Mouse (Mus musculus): ENCODE data around the gene Gm16253. TPM values are rescaled to one million over a fixed set of nuclear protein-coding genes. Genes with fewer than 3 reads are reported as not detected.

The Gm16253 gene
- polyA plus RNA-seq, 1 experiment from 2014 or later: 1.2 TPM

DNA sequence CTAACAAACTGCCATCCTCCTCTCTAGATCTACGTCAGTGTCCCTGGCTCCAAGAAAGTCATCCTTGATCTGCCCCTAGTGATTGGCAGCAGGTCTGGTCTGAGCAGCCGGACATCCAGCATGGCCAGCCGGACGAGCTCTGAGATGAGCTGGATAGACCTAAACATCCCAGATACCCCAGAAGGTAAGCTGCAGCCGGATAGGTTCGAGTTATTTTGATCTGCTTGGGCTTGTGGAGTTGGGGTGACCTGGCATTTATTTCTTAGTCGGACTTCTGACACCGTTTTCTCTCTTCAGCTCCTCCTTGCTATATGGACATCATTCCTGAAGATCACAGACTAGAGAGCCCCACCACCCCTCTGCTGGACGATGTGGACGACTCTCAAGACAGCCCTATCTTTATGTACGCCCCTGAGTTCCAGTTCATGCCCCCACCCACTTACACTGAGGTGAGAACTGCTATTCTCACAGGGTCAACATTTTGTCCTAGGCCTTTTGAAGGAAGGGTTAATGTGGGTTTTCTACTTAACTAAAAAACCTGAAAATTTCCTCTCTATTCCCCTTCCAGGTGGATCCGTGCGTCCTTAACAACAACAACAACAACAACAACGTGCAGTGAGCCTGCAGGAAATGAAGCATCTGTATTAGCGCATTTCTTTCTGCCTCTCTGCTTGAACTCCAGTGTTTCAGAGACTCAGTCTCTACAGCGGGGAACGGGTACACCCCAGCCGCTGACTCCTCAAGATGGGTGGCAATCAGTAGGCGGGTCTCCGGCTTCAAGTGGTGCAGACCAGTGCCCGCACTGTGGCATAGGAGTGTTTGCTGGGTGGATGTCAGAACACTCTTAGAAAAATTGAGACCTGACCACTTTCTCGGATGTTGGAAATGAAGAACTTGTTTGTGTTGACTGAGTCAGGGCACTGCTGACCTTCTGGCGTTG, 16.6 kb upstream of the Gm16253 start:
- H3K4me1 ChIP-seq (ENCODE audit: control insufficient read depth, insufficient read depth, low read length): peaks cover 32% of the 10 kb centered on the region
- no peaks in the 10 kb centered on the region; the same call in 1 of the 2 replicates for H3K36me3 ChIP-seq (ENCODE audit: control insufficient read depth, insufficient read depth, low read length)
- no peaks in the 10 kb centered on the region for H3K9me3 ChIP-seq (ENCODE audit: control insufficient read depth, low read length)
- ATAC-seq (ENCODE audit: low read depth): no peak
- WGBS: 88% methylated on average over 23 of the region's 23 CpGs
- H3K4me3 ChIP-seq (ENCODE audit: low read depth, low read length): peak overlapping the region; percentile 73
- H3K27ac ChIP-seq (ENCODE audit: low read depth, low read length): no peak overlapping the region
- peak overlapping the region; percentile 32; the same call in 1 of the 2 replicates for H3K9ac ChIP-seq (replicated peaks; ENCODE audit: low read depth, low read length)
- H3K4me2 ChIP-seq (ENCODE audit: low read depth, low read length): peak overlapping the region; percentile 79
- H3K27me3 ChIP-seq (ENCODE audit: control insufficient read depth, insufficient read depth, low read length): no peaks in the 10 kb centered on the region

DNA sequence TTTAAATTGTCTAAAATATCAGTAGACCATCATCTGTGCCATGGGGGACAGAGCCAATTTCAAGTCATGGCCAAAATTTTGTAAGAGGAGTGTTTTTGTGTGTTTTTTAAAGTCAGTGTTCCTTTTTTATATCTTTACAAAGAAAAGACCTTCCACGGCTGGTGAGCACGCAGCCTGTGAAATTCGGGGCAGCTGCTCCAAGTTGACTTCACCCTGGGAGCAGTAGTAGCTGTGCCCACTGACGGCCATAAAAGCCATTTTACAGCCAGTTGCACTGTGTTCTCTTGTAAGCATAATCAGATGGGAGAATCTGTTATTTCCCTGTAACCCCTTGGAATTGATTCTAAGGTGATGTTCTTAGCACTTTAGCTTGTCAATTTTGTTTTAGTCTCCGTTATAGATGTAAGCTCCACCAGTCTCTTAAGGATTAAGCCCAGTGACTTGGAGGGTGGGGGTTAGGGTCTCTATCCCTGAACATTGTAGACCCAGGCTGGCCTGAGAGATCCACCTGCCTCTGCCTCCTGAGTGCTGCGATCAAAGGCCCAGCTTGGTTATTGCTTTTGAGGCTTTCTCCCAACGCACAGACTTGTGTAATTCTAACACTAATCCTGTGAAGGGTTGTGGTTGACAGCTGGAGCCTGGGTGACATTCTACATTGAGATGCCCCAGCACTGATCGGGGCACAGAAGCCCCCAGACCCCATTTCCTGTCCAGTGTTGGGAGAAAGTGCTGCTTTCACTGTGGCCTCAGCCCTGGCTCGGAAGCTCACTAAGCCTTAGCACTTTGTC, 15.7 kb upstream of the Gm16253 start:
- H3K27me3 ChIP-seq (ENCODE audit: control insufficient read depth, insufficient read depth, low read length): no peaks in the 10 kb centered on the region
- ATAC-seq (ENCODE audit: low read depth): no peak
- H3K36me3 ChIP-seq (ENCODE audit: control insufficient read depth, insufficient read depth, low read length): no peaks in the 10 kb centered on the region; the same call in 1 of the 2 replicates
- WGBS: 72% methylated on average over 9 of the region's 9 CpGs
- no peak overlapping the region for H3K27ac ChIP-seq (ENCODE audit: low read depth, low read length)
- H3K9me3 ChIP-seq (ENCODE audit: control insufficient read depth, low read length): no peaks in the 10 kb centered on the region
- H3K4me2 ChIP-seq (ENCODE audit: low read depth, low read length): peak overlapping the region; percentile 79
- H3K9ac ChIP-seq (replicated peaks; ENCODE audit: low read depth, low read length): no peak overlapping the region
- H3K4me1 ChIP-seq (ENCODE audit: control insufficient read depth, insufficient read depth, low read length): peaks cover 28% of the 10 kb centered on the region
- H3K4me3 ChIP-seq (ENCODE audit: low read depth, low read length): peak overlapping the region; percentile 73

DNA sequence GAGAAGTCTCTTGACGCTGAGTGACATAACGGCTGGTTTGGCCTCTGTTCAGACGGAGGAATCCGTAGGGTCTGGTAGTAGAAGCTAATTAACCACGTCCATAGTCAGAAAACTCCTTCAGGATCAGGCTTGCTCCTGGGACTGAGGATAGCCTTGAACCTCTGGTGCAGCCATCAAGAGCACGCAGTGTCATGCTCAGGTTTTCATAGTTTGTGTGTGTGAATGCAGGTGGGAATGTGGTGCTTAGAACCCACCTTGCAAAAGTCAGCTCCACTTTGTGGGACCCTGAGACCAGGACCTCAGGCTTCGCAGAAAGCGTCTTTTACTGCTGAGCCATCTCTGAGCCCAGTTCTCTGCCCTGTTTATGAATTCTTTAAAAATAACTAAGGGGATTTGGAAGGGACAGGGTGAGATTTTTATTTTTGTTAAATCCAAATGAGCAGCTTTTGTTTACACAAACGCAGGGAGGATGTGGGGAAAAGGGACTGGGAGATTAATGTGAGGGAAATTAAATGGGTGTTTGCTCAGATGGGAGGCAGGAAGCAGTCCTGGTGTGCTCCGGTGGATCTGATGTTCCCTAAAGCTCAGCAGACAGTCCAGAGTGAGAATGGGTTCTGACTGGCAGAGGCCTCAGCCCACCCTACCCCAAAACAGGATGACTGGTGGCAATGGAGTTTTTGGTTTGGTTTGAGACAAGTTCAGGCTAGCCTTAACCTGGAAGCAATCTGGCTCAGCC, 14.7 kb upstream of the Gm16253 start:
- peak overlapping the region; percentile 79; the same call in 1 of the 2 replicates for H3K4me2 ChIP-seq (ENCODE audit: low read depth, low read length)
- H3K36me3 ChIP-seq (ENCODE audit: control insufficient read depth, insufficient read depth, low read length): no peaks in the 10 kb centered on the region; the same call in 1 of the 2 replicates
- H3K9me3 ChIP-seq (ENCODE audit: control insufficient read depth, low read length): no peaks in the 10 kb centered on the region
- peaks cover 25% of the 10 kb centered on the region for H3K4me1 ChIP-seq (ENCODE audit: control insufficient read depth, insufficient read depth, low read length)
- H3K9ac ChIP-seq (replicated peaks; ENCODE audit: low read depth, low read length): no peak overlapping the region
- H3K27ac ChIP-seq (ENCODE audit: low read depth, low read length): no peak overlapping the region; the same call in 1 of the 2 replicates
- H3K4me3 ChIP-seq (ENCODE audit: low read depth, low read length): no peak overlapping the region
- no peaks in the 10 kb centered on the region for H3K27me3 ChIP-seq (ENCODE audit: control insufficient read depth, insufficient read depth, low read length)
- WGBS: 53% methylated on average over 10 of the region's 10 CpGs
- ATAC-seq (ENCODE audit: low read depth): no peak

DNA sequence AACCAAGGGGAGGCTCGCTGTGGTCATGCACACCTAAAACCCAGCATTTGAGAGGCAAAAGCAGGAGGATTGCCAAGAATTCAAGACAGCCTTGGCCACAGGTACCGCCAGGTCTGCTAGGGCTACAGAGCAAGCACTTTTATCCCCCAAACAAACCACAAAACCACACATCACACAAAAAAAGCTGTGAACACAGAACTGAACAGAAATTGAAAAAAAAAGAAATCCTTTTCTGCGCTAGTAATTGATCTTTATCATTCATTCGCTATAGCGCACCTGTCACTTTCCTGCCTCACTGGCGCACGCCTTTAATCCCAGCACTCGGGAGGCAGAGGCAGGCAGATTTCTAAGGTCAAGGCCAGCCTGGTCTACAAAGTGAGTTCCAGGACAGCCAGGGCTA, 13.5 kb upstream of the Gm16253 start:
- Histone ChIP-seq H3K9me3 (ENCODE audit: control insufficient read depth, low read length) (no peaks in the 10 kb centered on the region), H3K4me1 (ENCODE audit: control insufficient read depth, insufficient read depth, low read length) (peaks cover 25% of the 10 kb centered on the region), H3K4me3 (ENCODE audit: low read depth, low read length) (no peak overlapping the region), H3K36me3 (ENCODE audit: control insufficient read depth, insufficient read depth, low read length) (no peaks in the 10 kb centered on the region; the same call in 1 of the 2 replicates), H3K4me2 (ENCODE audit: low read depth, low read length) (no peak overlapping the region), H3K27me3 (ENCODE audit: control insufficient read depth, insufficient read depth, low read length) (no peaks in the 10 kb centered on the region), H3K27ac (ENCODE audit: low read depth, low read length) (no peak overlapping the region), H3K9ac (replicated peaks; ENCODE audit: low read depth, low read length) (no peak overlapping the region)
- no peak for ATAC-seq (ENCODE audit: low read depth)
- 97% methylated on average over 8 of the region's 8 CpGs for WGBS

DNA sequence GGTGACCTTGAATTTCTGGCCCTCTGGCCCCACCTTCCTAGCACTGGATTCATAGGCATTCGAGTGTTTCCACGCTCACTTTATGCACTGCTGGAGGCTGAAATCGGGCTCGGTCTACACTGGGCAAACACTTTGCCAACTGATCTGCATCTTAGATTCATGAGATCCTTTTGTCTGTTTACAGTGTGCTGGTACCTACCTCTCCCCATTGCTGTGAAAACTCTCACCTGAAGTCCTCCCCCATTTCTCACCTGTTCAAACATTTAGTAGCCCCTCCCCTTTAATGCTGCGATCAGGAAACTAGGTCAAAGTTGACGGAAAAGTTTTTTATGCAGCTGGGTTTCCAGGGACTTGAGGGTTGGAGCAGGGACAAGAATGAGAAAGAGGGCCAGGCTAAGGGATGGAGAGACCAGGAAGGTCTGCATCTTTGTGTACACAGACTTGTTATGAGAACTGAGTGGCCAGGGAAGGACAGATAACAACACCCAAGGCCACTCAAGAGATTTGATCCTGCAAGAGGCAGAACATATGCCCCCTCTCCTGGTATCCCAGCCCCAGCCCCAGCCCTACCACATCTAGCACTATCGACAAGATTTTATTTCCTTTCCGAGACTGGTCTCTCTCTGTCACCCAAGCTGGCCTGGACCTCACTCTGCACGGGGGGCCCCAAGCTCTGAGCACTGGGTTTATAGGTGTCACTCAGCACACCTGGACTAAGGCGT, 12.7 kb upstream of the Gm16253 start:
- WGBS: 71% methylated on average over 10 of the region's 10 CpGs
- Histone ChIP-seq H3K4me1 (ENCODE audit: control insufficient read depth, insufficient read depth, low read length) (peaks cover 22% of the 10 kb centered on the region), H3K9ac (replicated peaks; ENCODE audit: low read depth, low read length) (no peak overlapping the region), H3K36me3 (ENCODE audit: control insufficient read depth, insufficient read depth, low read length) (no peaks in the 10 kb centered on the region; the same call in 1 of the 2 replicates), H3K27ac (ENCODE audit: low read depth, low read length) (no peak overlapping the region; the same call in 1 of the 2 replicates), H3K9me3 (ENCODE audit: control insufficient read depth, low read length) (no peaks in the 10 kb centered on the region), H3K4me2 (ENCODE audit: low read depth, low read length) (no peak overlapping the region), H3K27me3 (ENCODE audit: control insufficient read depth, insufficient read depth, low read length) (no peaks in the 10 kb centered on the region), H3K4me3 (ENCODE audit: low read depth, low read length) (no peak overlapping the region)
- no peak for ATAC-seq (ENCODE audit: low read depth)

DNA sequence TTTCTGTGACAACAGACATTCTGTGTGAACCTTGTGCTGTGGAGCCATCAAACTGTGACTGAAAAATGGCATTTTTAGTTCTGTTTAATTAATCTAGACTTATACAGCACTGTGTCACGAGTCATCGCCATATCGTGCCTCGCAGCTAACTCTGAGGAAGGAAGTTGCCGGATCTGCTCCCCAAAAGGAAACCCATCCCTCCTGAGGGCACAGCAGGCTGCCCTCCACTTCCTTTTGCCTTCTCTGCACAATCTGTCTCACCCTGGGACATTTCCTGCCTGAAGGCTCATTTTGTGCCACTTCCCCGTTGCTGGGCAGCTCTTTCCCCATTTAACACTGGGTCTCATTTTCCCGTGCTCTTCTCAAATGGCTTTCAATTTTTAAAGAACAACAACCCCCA, 12.2 kb upstream of the Gm16253 start:
- no peak overlapping the region for H3K4me3 ChIP-seq (ENCODE audit: low read depth, low read length)
- H3K36me3 ChIP-seq (ENCODE audit: control insufficient read depth, insufficient read depth, low read length): no peaks in the 10 kb centered on the region; the same call in 1 of the 2 replicates
- H3K27ac ChIP-seq (ENCODE audit: low read depth, low read length): no peak overlapping the region; the same call in 1 of the 2 replicates
- no peaks in the 10 kb centered on the region for H3K9me3 ChIP-seq (ENCODE audit: control insufficient read depth, low read length)
- 69% methylated on average over 7 of the region's 7 CpGs for WGBS
- H3K4me2 ChIP-seq (ENCODE audit: low read depth, low read length): no peak overlapping the region
- no peak for ATAC-seq (ENCODE audit: low read depth)
- no peak overlapping the region for H3K9ac ChIP-seq (replicated peaks; ENCODE audit: low read depth, low read length)
- no peaks in the 10 kb centered on the region for H3K27me3 ChIP-seq (ENCODE audit: control insufficient read depth, insufficient read depth, low read length)
- peaks cover 17% of the 10 kb centered on the region for H3K4me1 ChIP-seq (ENCODE audit: control insufficient read depth, insufficient read depth, low read length)

DNA sequence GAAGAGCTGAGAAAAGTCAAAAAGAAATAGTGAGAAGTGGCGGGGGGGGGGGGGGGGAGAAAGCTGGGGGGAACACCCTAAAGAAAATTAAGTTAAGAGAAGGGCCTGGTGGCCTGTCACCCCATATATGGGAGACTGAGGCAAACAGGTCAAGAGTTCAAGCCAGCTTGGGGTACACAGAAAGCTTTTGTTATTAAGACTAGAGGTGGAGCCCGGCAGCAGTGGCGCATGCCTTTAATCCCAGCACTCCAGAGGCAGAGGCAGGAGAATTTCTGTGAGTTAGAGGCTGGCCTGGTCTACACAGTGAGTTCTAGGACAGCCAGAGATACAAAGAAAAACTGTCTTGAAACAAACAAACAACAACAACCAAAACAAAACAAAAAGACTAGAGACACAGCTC, 11.7 kb upstream of the Gm16253 start:
- WGBS: 98% methylated on average over 2 of the region's 3 CpGs
- H3K27ac ChIP-seq (ENCODE audit: low read depth, low read length): no peak overlapping the region
- H3K27me3 ChIP-seq (ENCODE audit: control insufficient read depth, insufficient read depth, low read length): no peaks in the 10 kb centered on the region
- no peak for ATAC-seq (ENCODE audit: low read depth)
- H3K9ac ChIP-seq (replicated peaks; ENCODE audit: low read depth, low read length): no peak overlapping the region
- no peak overlapping the region for H3K4me3 ChIP-seq (ENCODE audit: low read depth, low read length)
- no peaks in the 10 kb centered on the region; the same call in 1 of the 2 replicates for H3K36me3 ChIP-seq (ENCODE audit: control insufficient read depth, insufficient read depth, low read length)
- no peak overlapping the region for H3K4me2 ChIP-seq (ENCODE audit: low read depth, low read length)
- no peaks in the 10 kb centered on the region for H3K9me3 ChIP-seq (ENCODE audit: control insufficient read depth, low read length)
- H3K4me1 ChIP-seq (ENCODE audit: control insufficient read depth, insufficient read depth, low read length): peaks cover 12% of the 10 kb centered on the region; the same call in 1 of the 2 replicates

Measured in neural tube, embryonic 14.5 days (tissue).